Mouse (Mus musculus) adrenal gland, postnatal 10 days (tissue): ENCODE results near the gene Tnfrsf13b. TPM values are rescaled to one million over a fixed set of nuclear protein-coding genes. Genes with fewer than 3 reads are reported as not detected.
"Not testable (repeated sequence)": the region's sequence is repeated elsewhere in the genome, so short reads cannot be mapped to it uniquely, and the experiment has no call there.

Experiments
- DNase-seq: peaks from one replicate; pipeline ENCODE4 v3.0.0; 2021; ENCODE audit warnings: mixed read lengths
- total RNA-seq, 2 experiments: library from RNA; stranded (reverse); gene quantifications; 2 replicates each; pipeline ENCODE4 v1.2.3; 2021

Gene Tnfrsf13b
- total RNA-seq, 2 experiments from 2014 or later = 1.8 to 2.5 TPM

DNA sequence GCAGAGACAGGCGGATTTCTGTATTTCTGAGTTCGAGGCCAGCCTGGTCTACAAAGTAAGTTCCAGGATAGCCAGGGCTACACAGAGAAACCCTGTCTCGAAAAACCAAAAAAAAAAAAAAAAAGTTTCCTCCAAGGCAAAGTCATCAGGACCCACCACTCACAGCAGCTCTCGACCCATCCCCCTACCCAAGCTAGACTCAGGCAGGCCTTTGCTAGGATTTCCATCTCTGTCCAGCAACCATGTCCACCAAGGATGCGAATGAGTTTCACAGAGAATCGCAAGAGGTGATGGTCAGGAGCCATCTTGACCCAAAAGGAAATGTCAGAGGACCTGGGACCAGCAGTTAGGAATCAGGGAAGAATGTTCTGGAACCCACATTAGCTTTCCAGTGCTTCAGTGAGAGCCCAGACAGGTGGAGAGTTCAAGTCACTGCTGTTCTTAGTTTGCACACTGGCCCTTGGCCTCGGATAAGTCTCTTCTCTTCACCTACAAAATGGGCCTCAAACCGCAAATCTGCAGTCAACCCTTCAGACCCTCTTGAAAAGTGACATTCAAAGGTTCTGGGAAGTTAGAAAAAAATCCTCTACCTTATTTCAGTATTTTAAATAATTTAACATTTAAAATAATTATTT is 983 bp downstream of the Tnfrsf13b start:
- no peak for DNase-seq

DNA sequence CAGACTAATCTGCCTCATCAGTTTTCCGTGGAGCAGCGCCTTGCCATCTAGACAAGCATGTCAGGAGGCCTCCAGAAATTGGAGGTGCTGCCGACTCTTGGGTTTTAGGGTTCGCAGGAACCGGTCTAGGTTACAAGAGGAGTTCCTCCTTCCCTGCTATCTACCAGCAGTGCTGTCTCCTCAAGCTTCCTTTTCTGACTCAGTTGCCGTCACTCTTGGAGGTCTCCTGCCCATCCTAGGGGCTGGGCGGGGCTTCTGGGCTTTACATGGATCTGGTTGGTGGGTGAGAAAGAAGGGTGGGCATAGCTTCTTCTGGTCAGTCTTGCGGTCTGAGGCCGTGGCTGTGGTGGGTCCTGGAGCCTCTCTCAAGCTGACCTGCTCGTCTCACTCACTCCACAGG is 2.8 kb downstream of the Tnfrsf13b start:
- DNase-seq = no peak

DNA sequence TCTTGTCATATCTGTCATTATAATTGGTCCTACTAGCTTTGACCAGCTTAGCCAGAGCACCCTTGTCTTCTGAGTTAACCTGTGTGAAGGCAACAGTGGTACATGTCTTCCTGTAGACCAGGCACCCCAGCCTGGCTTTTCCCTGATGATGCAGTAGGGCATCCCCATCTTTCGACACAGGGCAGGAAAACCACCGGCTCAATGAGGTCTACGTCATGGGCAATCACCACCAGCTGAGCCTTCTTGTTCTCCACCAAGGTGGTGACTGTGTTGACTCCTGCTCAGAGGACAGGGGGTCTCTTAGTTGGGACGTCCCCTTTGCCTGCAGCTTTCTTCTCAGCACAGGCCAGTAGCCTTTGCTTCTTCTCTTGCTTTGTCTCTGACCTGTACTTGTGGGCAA is 4.1 kb downstream of the Tnfrsf13b start:
- DNase-seq = not testable (repeated sequence)

DNA sequence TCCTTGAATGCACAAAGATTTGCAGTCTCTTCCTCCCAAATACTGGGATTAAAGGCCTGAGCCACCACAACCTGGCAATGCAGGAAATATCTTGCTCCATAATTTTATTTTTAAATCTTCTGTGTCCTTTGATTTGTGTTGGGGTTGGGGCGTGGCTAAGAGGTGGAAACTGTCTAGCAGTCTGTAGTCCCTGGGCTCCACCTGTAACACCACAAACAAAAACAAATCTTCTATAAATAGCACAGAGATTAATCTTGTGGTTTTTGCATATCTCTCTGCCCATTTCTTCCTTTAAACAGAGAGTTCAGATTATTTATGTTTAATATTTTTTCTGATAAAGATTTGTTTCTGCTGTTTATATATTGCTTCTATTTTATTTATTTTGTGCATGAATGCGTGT is 6.4 kb downstream of the Tnfrsf13b start:
- no peak for DNase-seq

DNA sequence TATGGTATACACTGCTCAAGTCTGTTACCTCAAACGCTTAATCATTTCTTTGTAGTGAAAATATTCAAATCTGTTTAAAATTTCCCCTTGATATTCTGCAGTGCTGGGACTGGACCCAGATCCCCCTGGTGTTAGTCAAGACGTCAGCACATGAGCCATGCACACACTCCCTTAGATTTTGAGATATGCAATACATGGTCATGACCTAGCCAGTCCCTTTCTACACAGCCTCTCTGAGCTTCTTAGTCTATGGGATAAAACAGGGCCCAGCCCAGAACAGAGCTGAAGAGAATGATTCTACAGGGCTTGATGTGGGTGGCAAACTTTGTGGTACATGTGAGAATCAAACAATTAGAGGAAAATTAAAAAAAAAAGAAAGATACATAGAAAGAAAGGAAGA is 15.1 kb downstream of the Tnfrsf13b start:
- no peak for DNase-seq

DNA sequence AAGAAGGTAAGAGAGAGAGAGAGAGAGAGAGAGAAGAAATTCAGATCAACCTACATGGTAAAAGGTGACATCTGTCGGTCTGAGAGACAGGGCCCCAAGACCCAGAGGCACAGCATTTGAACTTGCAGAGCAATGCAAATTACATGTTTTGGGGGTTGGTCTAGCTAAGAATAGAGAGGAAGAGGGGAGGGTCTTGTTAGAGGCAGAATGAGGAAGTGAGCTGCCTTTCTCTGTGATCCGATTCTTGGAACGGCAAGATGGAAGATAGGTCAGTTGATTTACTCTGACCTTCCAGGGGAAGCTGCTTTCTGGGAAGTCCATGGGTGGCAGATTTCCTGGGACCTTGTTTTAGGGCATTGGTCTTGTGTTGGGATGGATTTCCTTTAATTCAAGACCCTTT is 15.7 kb downstream of the Tnfrsf13b start:
- no peak for DNase-seq

DNA sequence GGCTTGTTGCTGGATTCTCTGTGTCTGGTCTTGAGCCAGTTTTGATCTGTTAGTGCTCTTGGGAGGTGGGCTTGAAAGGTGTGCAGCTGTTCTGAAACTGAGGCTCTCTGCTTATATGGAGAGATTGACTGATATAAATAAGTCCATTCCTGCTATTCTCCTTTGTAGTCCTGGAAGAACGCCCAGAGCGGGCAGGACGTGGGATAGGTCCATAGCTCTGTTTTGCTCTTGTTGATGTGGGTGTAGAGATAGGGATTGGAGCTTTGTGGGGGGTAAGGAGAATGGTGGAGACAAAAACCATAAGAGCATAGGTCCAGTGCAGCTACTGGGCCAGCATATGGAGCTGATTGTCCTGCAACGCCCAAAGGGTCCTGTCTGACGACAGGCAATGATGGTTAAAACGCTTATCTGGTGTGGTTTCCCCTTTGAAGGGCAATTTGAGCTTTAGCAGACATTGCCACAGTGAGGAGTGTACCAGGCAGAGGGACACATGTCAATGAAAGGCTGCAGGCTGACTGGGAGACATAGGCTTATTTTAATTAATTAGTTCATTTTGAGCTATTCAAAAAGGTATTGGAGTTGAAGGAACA is 16.5 kb downstream of the Tnfrsf13b start:
- no peak for DNase-seq

DNA sequence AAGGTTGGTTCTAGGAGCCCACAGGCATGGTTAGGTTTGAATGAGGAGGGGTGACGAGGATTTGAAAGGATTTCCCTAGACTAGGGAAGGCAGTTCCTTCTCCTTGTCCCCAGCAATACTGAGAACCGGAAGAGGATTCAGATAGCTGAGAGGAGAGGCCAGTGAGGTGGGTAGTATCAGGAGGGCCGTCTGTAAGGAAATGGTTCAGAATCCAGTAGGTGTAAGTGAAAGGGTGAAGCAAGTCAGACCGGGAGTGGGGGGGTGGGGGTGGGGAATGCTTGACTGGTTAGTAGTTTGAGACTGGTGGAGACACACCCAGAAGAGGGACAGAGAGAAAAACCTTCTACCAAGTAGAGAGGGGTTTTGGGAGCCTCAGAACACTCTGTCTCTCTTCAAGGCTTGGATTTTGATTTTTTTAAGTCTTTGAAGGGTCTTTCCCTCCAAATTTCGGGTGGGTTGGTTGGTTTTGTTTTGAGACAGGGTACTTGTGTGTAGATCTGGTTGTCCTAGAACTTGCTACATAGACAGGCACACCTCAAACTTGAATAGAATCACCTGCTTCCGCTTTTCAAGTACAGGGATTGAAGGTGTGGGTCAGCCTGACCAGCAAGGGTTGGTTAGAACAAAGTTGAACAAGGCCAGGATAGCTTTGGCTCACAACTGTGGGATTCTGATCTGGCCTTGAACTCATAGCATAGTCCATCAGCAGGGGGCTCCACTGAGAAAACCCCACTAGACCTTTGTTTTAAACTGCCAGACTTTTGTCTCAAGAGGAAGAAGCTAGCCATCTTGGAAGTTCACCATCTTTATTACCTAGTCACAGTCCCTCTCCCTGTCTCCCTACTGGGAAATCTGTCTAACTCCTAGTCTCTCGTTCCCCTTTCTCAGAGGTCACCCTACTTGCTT is 17.3 kb downstream of the Tnfrsf13b start:
- no peak for DNase-seq

DNA sequence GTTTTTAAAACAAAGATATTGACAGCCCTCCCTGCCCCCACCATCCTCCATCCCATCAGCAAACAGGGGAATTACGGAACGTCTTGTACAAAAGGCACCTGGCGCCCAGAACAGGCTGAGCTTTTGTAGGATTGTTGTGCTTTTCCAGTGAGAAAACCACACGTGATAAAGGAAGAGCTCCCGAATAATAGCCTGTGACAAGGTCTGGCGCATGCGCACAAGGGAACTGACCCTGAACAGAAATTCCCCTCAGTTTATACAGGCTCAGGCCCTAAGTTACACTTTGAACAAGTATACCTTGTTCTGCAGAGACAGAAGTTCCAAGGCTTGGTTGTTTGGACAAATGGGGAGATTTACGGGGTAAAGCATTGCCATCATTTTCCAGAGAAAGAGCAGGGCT is 19.0 kb downstream of the Tnfrsf13b start:
- no peak for DNase-seq

DNA sequence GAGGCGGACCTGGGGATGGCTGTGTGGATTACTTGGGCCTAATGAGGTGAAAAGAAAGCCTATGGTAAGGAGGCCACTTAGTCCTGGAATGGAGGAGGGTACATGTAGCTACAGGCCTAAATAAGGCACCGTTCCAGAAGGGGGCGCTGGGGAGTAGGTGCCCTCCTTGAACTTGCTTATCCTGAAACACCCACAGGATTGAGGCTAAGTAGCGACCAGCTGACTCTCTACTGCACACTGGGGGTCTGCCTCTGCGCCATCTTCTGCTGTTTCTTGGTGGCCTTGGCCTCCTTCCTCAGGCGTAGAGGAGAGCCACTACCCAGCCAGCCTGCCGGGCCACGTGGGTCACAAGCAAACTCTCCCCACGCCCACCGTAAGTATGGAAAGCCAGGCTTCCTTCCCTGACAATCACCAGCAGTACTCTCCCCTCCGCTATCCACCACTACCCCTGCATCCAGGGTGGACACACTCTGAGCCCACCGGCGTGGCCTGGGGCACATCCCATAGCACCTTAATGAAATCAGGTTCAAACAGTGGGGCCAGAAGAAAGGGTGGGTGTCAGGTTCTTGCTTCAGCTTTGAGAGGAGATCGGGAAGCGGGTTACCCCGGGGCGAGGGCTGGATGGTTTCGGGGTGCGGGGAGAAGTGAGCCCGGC is 20.2 kb downstream of the Tnfrsf13b start:
- peak; percentile 64 for DNase-seq

DNA sequence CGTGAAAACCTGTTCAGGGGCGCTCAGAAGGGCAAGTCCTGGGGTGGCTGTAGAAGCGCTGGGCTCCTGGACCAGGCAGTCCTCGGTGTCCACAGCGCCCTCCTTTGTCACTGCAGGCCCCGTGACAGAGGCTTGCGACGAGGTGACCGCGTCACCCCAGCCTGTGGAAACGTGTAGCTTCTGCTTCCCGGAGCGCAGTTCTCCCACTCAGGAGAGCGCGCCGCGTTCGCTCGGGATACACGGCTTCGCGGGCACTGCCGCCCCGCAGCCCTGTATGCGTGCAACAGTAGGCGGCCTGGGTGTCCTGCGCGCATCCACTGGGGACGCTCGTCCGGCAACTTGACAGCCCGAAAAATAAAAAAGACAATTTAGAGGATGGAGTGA is 20.7 kb downstream of the Tnfrsf13b start:
- DNase-seq = peak; percentile 55

DNA sequence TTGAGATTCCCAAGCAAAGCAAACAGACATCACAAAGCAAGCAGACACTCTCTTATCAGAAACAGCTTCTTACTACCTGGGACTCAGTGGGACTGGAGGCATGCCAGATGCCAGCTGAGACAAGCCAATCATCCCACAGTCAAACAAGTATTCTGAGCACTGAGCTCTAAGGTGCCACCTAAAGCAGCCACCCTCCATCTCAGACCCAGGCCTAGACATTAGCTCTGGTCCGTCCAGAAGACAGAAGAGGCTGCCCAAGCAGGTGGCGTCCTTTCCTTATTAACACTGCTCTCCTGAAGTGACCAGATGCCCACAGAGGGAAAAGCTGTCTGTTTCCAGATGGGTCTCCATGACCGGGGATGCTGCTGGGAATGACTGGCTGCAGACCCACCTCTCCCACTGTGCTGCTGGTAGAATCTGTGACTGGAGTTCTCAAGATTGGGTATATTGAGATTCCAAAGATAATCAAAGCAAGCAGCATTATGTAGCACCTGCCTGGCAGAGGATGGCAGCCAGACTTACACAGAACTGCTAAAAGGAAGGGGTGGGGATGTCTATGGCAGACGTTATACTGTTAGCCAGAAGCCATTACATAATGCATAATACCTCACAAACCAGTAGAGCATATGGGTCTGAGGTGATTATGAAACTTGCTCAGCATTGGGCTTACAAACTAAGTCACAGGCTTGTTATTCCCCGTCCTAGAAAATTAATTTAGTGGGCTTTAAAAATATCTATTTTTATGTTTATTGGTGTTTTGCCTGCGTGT is 23.9 kb downstream of the Tnfrsf13b start:
- no peak for DNase-seq

DNA sequence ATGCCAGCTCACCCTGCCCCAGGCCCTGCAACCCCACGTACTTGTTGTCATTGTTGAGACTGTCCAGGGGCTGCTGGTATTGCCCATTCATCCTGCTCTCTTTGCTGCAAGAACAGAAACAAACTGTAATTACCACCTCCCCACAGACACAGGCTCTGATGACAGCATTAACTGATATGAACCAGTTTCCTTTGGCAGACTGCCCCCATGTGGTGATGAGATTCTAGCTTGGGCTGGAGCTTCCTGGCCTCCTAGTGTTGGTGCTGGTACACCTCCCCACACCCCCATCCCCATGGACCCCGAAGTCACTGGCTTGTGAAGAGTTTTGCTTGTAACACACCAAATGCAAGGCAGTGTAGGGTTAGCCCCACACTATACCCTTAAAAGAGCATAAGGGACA is 29.2 kb downstream of the Tnfrsf13b start:
- peak; percentile 65 for DNase-seq

DNA sequence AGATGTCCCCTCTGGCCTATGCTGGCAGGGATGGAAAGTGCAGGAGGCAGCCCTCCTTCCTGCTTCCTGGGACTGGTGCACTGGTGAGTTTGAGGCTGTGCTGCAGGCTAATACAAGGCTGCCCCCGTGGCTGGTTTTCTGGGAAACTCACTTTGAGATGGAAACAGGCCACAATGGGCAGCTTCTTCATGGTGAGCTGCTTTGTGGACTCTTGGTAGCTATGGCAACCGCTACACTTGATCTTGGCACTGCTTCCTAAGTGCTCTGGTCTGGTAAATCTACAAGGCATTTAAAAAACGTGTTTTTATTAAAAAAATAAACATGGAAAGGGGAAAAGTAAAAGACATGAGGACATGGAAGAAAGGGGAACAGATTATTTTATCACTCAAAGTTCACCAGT is 31.6 kb downstream of the Tnfrsf13b start:
- DNase-seq = no peak

DNA sequence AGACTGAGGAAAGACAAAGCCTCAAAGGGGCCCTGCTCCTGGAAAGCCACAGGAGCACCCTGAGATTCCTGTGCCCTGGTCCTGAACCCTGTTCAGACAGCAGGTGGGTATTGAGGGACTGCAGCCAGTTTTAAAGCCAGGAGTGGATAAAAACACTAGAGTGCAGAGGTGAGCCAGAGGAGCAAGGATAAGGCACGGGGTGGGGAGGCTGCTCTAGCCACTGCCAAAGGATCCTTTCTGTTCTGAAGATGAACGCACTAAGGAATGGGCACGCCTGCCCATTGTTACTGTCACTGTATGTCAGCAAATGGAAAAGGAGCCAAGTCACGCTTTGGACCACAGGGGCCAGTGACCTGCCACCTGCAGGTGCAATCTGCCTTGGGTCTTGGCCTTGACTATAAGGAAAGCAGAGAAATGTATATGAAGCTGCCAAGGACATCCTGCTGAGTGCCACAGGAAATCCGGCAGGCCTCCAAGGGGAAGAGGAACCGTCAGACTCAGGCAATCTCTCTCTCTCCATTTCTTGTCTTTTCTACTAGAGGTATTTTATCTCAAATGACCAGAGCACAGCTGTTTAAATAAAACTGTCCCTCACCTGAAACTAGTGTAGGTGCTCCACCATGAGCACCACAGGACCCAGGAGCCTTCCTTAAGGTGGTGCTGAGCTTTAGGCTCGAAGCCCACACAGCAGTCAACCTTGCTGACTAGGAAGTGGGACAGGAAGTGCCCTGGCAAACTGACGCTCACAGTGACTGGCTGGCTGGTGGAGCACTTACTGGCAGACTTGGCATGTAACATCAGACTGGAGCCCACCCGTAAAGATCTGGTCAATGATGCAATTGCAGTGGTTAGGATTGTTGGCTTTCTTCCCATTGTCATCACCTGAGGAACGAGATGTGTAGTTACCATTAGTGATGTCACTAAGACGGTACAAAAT is 33.5 kb downstream of the Tnfrsf13b start:
- no peak for DNase-seq

DNA sequence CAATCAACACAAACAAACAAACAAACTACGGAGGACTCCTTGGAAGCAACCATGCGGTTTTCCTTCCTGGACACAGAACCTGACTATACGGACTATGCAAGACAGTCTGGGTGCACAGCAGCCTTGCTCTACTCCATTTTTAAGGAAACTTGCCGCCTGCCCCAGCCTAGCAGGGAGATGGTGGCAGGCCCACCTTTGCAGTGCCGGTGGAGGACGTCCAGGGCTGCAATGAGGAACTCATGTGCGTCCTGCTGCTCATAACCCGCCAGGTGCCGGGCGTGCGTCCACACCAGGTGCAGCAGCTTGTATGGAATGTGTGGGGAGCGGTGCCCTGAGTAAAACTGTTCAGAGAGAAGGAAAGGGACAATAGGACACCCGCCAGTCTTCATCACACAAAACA is 34.6 kb downstream of the Tnfrsf13b start:
- DNase-seq = no peak

DNA sequence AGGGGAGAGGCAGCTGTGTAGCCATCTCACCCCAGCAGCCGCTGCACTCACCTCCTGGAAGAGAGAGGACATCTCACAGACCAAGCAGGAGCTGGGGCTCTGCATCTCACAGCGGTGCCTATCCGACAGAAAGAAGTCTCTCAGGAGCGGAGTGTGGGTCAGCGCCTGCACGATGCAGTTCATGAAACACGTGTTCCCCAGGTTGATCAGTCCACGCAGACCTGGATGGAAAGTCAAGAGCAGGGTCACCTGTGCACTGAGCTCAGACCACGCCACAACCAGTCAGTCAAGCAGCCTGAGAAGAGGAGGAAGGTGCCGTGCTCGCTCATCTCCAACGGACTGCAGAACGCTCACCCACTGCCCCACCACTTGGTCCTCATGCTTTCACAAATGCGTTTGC is 36.2 kb downstream of the Tnfrsf13b start:
- DNase-seq = no peak

DNA sequence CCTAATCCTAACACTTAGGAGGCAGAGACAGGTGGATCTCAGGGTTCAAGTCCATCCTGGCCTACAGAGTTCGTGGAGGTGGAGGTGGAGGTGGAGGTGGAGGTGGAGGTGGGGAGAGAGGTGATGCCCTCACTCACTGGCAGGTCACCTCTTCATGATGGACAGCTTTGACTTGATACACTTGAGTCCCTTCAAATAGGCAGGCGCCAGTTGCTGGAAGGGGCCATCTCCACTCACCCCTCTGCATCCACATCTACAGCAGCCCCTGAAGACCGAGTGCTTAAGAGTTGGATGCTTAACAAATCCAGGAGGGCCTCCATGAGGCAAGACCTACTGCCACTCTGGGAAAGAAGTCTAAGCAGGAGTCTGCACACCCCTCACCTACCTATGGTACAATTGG is 36.8 kb downstream of the Tnfrsf13b start:
- no peak for DNase-seq

DNA sequence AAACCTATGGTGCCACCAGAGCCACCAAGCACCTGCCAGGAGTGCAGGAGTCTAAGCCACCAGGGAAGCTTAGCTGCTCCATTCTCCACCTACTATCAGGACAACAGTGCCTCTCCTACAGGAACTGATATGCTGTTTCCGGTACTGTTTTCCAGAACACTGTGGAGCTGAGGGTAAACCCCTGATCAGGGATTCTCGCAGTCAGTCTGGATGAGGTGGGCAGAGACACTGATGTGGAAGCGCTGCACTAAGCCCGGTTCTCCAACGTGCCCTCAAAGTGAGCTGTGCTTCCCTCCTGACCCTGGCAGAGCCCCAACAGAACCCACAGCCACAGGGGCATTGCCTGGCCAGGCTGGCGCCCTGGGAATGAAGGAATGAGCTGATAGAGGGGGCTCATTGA is 37.8 kb downstream of the Tnfrsf13b start:
- DNase-seq = no peak

DNA sequence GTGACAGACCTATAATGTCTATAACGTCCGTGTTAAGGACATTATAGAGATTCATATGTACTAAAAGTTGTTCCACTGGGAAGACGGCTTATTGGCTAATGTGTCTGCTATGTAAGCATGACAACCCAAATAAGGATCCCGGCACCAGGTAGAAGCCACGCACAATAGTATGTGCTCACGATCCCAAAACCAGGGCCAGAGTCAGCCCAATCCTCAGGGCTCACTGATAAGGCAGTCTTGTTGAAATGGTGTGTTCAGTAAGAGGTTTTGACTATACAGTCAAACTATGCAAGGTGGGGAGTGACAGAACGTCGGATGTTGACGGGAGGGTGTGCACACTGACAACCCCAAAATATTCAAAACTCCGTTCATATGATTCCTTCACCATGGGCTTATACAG is 38.3 kb downstream of the Tnfrsf13b start:
- DNase-seq = no peak

DNA sequence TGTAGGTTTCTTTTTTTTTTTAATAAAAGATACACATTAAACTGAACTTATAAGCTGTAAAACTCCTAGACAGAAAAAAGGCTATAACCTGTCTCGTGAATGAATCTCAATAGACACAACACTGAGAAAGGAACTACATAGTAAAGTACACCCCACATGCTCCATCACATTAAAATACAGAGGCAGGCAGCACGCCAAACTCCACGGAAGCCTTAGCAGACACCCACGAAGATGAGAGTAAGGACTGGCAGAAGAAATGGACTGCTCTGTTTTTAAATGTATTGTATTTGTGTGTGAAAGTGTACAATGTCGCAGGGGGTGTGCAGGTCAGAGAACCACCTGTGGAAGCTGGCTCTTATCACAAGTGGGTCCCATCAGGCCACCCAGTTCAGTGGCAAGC is 43.6 kb downstream of the Tnfrsf13b start:
- DNase-seq = no peak
